Mouse (Mus musculus): Measurements from ENCODE around the gene Lbhd1. TPM values are rescaled to one million over a fixed set of nuclear protein-coding genes. Genes with fewer than 3 reads are reported as not detected.
A peak's percentile ranks its signal among the peaks of the same experiment; 100 is the strongest.
"Not testable (repeated sequence)": the region's sequence is repeated elsewhere in the genome, so short reads cannot be mapped to it uniquely, and the experiment has no call there.

Lbhd1 gene
- polyA plus RNA-seq, 1 experiment from 2014 or later = 81.2 TPM

GRCm38 (mm10) chr19:8897211-8897864 is 13.8 kb downstream of the Lbhd1 start:
- not testable (repeated sequence) for DNase-seq; H3K9me3 ChIP-seq (replicated peaks); H3K27me3 ChIP-seq
- Histone ChIP-seq H3K9ac (peak overlapping the region; percentile 74), H3K4me2 (peak overlapping the region; percentile 78), H3K36me3 (peaks cover 41% of the 10 kb centered on the region), H3K27ac (peak overlapping the region; percentile 91), H3K4me3 (replicated peaks) (peak overlapping the region; percentile 93), H3K4me1 (replicated peaks) (peaks cover 70% of the 10 kb centered on the region)
- WGBS (ENCODE audit: insufficient replicate concordance) = 37% methylated on average over 21 of the region's 21 CpGs
- ATAC-seq (ENCODE audit: low read depth) = peak; percentile 32

DNA sequence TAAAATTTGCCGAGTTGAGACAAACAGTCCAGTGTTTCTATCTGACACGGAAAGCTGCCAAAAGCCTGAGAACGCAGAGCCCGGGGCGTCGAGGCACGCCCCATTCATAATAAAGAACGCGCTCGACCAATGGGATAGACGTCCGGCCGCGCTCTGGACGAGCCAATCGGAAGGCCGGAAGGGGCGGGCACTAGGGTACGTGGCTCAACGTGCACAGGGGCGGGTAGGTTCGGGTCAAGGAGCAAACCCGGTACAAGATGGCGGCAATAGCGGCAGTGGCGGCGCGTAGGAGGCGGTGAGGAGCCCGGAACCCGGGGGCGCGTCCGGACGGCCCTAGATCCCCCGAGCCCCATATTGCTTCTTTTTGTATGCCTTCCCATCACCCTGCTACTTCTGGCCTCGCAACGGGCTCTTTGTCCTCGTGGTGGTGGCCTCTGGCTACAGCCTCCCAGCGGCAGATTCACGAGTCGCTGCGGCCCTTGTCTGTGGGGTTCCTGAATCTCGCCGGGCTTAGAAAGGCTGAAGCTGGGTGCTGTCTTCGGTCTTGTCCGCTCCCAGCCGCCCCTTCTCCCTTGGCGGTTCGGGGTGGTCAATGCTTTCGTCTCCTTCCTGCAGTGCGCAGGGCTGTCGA is 14.4 kb downstream of the Lbhd1 start, which contains the start of gene Ganab:
Gene Ganab, plus strand, starts transcription at position 207 of the 631 bp plus-strand sequence.
- Histone ChIP-seq H3K36me3 (peaks cover 46% of the 10 kb centered on the region), H3K4me3 (replicated peaks) (peak within 1 kb of the TSS; percentile 93), H3K9me3 (replicated peaks) (no peaks in the 10 kb centered on the region), H3K4me1 (replicated peaks) (peaks cover 66% of the 10 kb centered on the region), H3K4me2 (peak within 1 kb of the TSS; percentile 88), H3K27ac (peak within 1 kb of the TSS; percentile 91), H3K27me3 (no peaks in the 10 kb centered on the region), H3K9ac (peak within 1 kb of the TSS; percentile 97)
- DNase-seq (peak; percentile 96), ATAC-seq (ENCODE audit: low read depth) (peak; percentile 97)
- under 1% methylated on average over 53 of the region's 53 CpGs for WGBS (ENCODE audit: insufficient replicate concordance)

DNA sequence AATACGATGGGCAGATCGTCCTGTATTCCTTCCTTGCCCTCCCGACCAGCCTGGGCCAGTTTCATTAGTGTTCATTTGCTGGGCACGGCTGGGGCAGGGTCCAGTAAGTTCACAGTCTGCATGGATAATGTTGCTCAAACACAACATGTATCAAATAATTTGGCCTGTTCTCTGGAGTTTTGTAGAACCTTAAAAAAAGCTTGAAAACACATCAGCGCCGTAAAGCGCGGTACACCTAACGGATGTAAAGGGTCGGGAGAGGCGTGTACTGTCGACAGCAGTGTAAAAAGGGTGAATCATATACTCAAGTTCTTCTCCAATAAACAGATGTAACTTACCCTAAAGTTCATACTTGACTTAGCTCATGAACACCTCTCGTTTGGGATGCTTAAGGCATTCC is 15.0 kb downstream of the Lbhd1 start:
- Histone ChIP-seq H3K4me1 (replicated peaks) (peaks cover 64% of the 10 kb centered on the region), H3K36me3 (peaks cover 52% of the 10 kb centered on the region), H3K4me2 (peak overlapping the region; percentile 88), H3K27ac (peak overlapping the region; percentile 91), H3K9ac (peak overlapping the region; percentile 97), H3K9me3 (replicated peaks) (no peaks in the 10 kb centered on the region), H3K4me3 (replicated peaks) (peak overlapping the region; percentile 93), H3K27me3 (no peaks in the 10 kb centered on the region)
- ATAC-seq (ENCODE audit: low read depth) = no peak
- 2% methylated on average over 13 of the region's 13 CpGs for WGBS (ENCODE audit: insufficient replicate concordance)
- DNase-seq = no peak

DNA sequence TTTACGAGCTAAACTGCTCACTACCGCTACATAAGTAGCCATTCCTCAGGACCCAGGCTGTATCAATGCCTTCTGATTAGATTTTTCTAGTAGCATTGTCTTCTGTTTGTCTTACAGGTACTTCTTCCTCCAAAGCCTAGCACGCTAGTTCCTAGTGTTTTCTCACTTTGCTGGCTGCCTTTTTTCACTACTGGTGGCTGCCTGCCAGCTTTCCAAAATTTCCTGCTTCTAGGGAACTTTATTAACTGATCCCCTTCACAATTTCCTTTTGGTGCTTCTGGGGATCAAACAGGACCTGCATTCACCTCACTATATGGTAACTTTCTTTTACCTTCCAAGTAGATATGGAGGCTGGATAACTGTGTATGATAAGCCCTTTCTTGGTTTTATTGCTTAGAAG is 15.5 kb downstream of the Lbhd1 start:
- H3K4me3 ChIP-seq (replicated peaks) = peak overlapping the region; percentile 93
- H3K27ac ChIP-seq = peak overlapping the region; percentile 91
- H3K9ac ChIP-seq = peak overlapping the region; percentile 97
- DNase-seq = no peak
- no peak for ATAC-seq (ENCODE audit: low read depth)
- WGBS (ENCODE audit: insufficient replicate concordance) = 39% methylated on average over 3 of the region's 3 CpGs
- peak overlapping the region; percentile 88 for H3K4me2 ChIP-seq
- H3K9me3 ChIP-seq (replicated peaks) = no peaks in the 10 kb centered on the region
- H3K36me3 ChIP-seq = peaks cover 57% of the 10 kb centered on the region
- peaks cover 59% of the 10 kb centered on the region for H3K4me1 ChIP-seq (replicated peaks)
- H3K27me3 ChIP-seq = no peaks in the 10 kb centered on the region

DNA sequence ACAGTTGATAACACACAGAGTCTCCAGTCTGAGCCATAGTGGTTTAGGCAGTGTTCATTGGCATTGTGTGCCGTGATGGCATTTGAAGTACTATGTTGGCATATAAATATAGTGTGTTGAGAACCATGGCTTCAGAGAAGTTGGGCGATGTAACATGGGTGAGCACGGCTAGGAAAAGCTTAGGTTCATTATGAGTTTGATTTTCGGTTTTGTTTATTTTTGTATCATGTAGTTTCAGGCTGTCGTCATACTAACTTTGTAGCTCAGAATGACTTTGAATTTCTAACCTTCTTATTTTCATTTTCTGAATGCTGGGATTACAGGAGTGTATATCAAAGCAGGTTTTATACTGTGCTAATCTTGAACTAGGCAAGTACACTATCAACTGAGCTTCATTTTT is 19.9 kb downstream of the Lbhd1 start:
- H3K9ac ChIP-seq = no peak overlapping the region
- H3K36me3 ChIP-seq = peaks cover 72% of the 10 kb centered on the region
- H3K4me3 ChIP-seq (replicated peaks) = no peak overlapping the region
- H3K27ac ChIP-seq = no peak overlapping the region
- H3K9me3 ChIP-seq (replicated peaks) = no peaks in the 10 kb centered on the region
- no peak overlapping the region for H3K4me2 ChIP-seq
- no peak for ATAC-seq (ENCODE audit: low read depth)
- 92% methylated on average over 5 of the region's 5 CpGs for WGBS (ENCODE audit: insufficient replicate concordance)
- H3K4me1 ChIP-seq (replicated peaks) = peaks cover 31% of the 10 kb centered on the region
- DNase-seq = no peak
- no peaks in the 10 kb centered on the region for H3K27me3 ChIP-seq

DNA sequence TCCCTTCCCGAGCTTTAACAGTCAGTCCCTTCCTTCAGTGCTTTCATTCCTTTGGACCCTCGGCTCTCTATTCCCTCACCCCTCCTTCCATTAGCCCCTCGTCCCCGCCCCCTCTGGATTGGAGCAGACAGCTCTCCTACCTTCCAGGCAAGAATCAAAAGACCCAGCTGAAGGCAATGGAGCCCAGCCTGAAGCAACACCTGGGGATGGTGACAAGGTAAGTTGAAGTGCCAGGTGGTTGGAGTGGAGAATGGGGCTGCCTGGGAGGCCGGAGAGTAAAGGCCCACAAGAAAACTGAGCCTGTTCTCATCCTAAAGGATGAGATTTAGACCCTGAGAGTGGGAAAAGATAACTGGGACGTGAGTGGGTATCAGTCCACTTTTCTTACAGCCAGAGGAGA is 25.0 kb downstream of the Lbhd1 start:
- DNase-seq (no peak), ATAC-seq (ENCODE audit: low read depth) (no peak)
- Histone ChIP-seq H3K27ac (no peak overlapping the region), H3K4me1 (replicated peaks) (no peaks in the 10 kb centered on the region), H3K4me3 (replicated peaks) (no peak overlapping the region), H3K36me3 (peaks cover 98% of the 10 kb centered on the region), H3K4me2 (no peak overlapping the region), H3K27me3 (no peaks in the 10 kb centered on the region), H3K9ac (no peak overlapping the region), H3K9me3 (replicated peaks) (no peaks in the 10 kb centered on the region)
- 85% methylated on average over 6 of the region's 6 CpGs for WGBS (ENCODE audit: insufficient replicate concordance)

DNA sequence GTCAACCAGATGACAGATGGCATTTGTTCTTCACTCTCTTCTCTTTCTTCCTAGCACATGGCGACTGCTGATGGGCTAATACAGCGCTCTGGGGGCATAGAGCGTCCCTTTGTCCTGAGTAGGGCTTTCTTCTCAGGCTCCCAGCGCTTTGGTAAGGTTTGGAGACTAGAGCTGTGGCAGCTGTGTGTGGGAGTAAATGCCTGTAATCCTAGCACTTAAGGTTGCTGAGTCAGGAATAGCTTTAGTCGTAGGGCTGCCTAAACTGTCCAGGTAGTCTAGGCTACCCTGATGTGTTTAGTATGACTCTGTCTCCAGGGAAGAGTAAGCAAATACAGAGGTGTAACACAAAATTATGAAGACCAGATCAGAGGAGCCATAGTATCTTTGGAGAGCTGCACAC is 28.3 kb downstream of the Lbhd1 start:
- no peak for DNase-seq
- H3K9me3 ChIP-seq (replicated peaks) = no peaks in the 10 kb centered on the region
- no peaks in the 10 kb centered on the region for H3K27me3 ChIP-seq
- H3K9ac ChIP-seq = no peak overlapping the region
- no peaks in the 10 kb centered on the region for H3K4me1 ChIP-seq (replicated peaks)
- peaks cover 99% of the 10 kb centered on the region for H3K36me3 ChIP-seq
- no peak overlapping the region for H3K4me3 ChIP-seq (replicated peaks)
- WGBS (ENCODE audit: insufficient replicate concordance) = 88% methylated on average over 5 of the region's 5 CpGs
- no peak for ATAC-seq (ENCODE audit: low read depth)
- no peak overlapping the region for H3K4me2 ChIP-seq
- no peak overlapping the region for H3K27ac ChIP-seq

GRCm38 (mm10) chr19:8914212-8914611 is 30.7 kb downstream of the Lbhd1 start:
- Histone ChIP-seq H3K4me1 (replicated peaks) (no peaks in the 10 kb centered on the region; the same call in 1 of the 2 replicates), H3K4me2 (no peak overlapping the region), H3K4me3 (replicated peaks) (no peak overlapping the region), H3K9me3 (replicated peaks) (no peaks in the 10 kb centered on the region), H3K9ac (no peak overlapping the region), H3K27me3 (no peaks in the 10 kb centered on the region), H3K27ac (no peak overlapping the region), H3K36me3 (peaks cover 79% of the 10 kb centered on the region)
- ATAC-seq (ENCODE audit: low read depth) = no peak
- no peak for DNase-seq
- WGBS (ENCODE audit: insufficient replicate concordance) = 77% methylated on average over 3 of the region's 3 CpGs

- Histone ChIP-seq H3K27me3 (no peaks in the 10 kb centered on the region), H3K4me2 (no peak overlapping the region), H3K4me1 (replicated peaks) (peaks cover 35% of the 10 kb centered on the region), H3K36me3 (peaks cover 40% of the 10 kb centered on the region), H3K9me3 (replicated peaks) (no peaks in the 10 kb centered on the region), H3K27ac (no peak overlapping the region), H3K9ac (no peak overlapping the region), H3K4me3 (replicated peaks) (no peak overlapping the region)
- WGBS (ENCODE audit: insufficient replicate concordance) = 72% methylated on average over 3 of the region's 3 CpGs
- DNase-seq (no peak), ATAC-seq (ENCODE audit: low read depth) (no peak)
Observed at GRCm38 (mm10) chr19:8919000-8919399, 35.5 kb downstream of the Lbhd1 start.

- Histone ChIP-seq H3K9ac (peak overlapping the region; percentile 90), H3K36me3 (peaks cover 37% of the 10 kb centered on the region), H3K4me1 (replicated peaks) (peaks cover 39% of the 10 kb centered on the region), H3K4me3 (replicated peaks) (peak overlapping the region; percentile 89), H3K9me3 (replicated peaks) (no peaks in the 10 kb centered on the region), H3K4me2 (peak overlapping the region; percentile 87), H3K27me3 (no peaks in the 10 kb centered on the region), H3K27ac (peak overlapping the region; percentile 95)
- no peak for ATAC-seq (ENCODE audit: low read depth)
- DNase-seq = no peak
- WGBS (ENCODE audit: insufficient replicate concordance) = 61% methylated on average over 6 of the region's 6 CpGs
Observed at GRCm38 (mm10) chr19:8919684-8920072, 36.1 kb downstream of the Lbhd1 start.

GRCm38 (mm10) chr19:8920073-8920736 is 36.7 kb downstream of the Lbhd1 start, which contains the start of gene B3gat3:
TSS of gene B3gat3 (plus strand) at chr19:8920374.
- Histone ChIP-seq H3K4me3 (replicated peaks) (peak within 1 kb of the TSS; percentile 89), H3K36me3 (peaks cover 34% of the 10 kb centered on the region), H3K4me2 (peak within 1 kb of the TSS; percentile 87), H3K9ac (peak within 1 kb of the TSS; percentile 90), H3K9me3 (replicated peaks) (no peaks in the 10 kb centered on the region), H3K27me3 (no peaks in the 10 kb centered on the region), H3K27ac (peak within 1 kb of the TSS; percentile 95), H3K4me1 (replicated peaks) (peaks cover 39% of the 10 kb centered on the region)
- peak; percentile 88 for DNase-seq
- ATAC-seq (ENCODE audit: low read depth) = peak; percentile 96
- 2% methylated on average over 50 of the region's 50 CpGs for WGBS (ENCODE audit: insufficient replicate concordance)
